Mouse (Mus musculus) myocyte (in vitro differentiated cells): ENCODE results near the gene Sp2. TPM values are rescaled to one million over a fixed set of nuclear protein-coding genes. Genes with fewer than 3 reads are reported as not detected.

Source experiments
- H3K27me3 ChIP-seq: one replicate; pipeline ENCODE4 v1.6.1; 2011; ENCODE audit not compliant: control insufficient read depth, insufficient read depth, insufficient read length
- H3K36me3 ChIP-seq: one replicate; pipeline ENCODE4 v1.6.1; 2011; ENCODE audit not compliant: control insufficient read depth, insufficient read depth
- H3K4me2 ChIP-seq: one replicate; pipeline ENCODE4 v1.6.1; 2011; ENCODE audit warnings: low read depth, control low read depth
- H3K4me3 ChIP-seq: one replicate; pipeline ENCODE4 v1.5.1; 2011; ENCODE audit warnings: mild to moderate bottlenecking, control low read depth, moderate library complexity
- H3K79me2 ChIP-seq: one replicate; pipeline ENCODE4 v1.6.1; 2011; ENCODE audit not compliant: control insufficient read depth, insufficient read depth
- H3ac ChIP-seq: one replicate; pipeline ENCODE4 v1.6.1; 2011; ENCODE audit not compliant: control insufficient read depth, insufficient read length
- CEBPB ChIP-seq: IDR thresholded peaks from 2 replicates; pipeline ENCODE4 v1.6.1; 2011; ENCODE audit warnings: mild to moderate bottlenecking, moderate library complexity; ENCODE audit not compliant: poor library complexity, insufficient read depth, severe bottlenecking
- E2F4 ChIP-seq: IDR thresholded peaks from one replicate; pipeline ENCODE4 v1.6.1; 2011; ENCODE audit warnings: mild to moderate bottlenecking, control low read depth, moderate library complexity; ENCODE audit not compliant: insufficient read depth
- MAX ChIP-seq: IDR thresholded peaks from one replicate; pipeline ENCODE4 v1.6.1; 2011; ENCODE audit warnings: low read depth, mild to moderate bottlenecking, control low read depth
- MYOD1 ChIP-seq, 3 experiments: IDR thresholded peaks; one replicate each; pipeline ENCODE4 v1.6.1; 2011; ENCODE audit warnings: control low read depth in 2 of 3, low read depth in 2 of 3, mild to moderate bottlenecking in 2 of 3, moderate library complexity in 1 of 3; ENCODE audit not compliant: insufficient read length in 2 of 3, control insufficient read depth in 1 of 3
- MYOG ChIP-seq, 3 experiments: IDR thresholded peaks; one replicate each; pipeline ENCODE4 v1.6.1; 2011; ENCODE audit warnings: control low read depth in 2 of 3, low read depth in 2 of 3, mild to moderate bottlenecking in 2 of 3; ENCODE audit not compliant: insufficient read length in 2 of 3, control insufficient read depth in 1 of 3, insufficient read depth in 1 of 3
- POLR2A ChIP-seq: IDR thresholded peaks from one replicate; pipeline ENCODE4 v1.6.1; 2011; ENCODE audit warnings: low read depth, mild to moderate bottlenecking, control low read depth, moderate library complexity; ENCODE audit not compliant: insufficient read length
- POLR2AphosphoS2 ChIP-seq: IDR thresholded peaks from one replicate; pipeline ENCODE4 v1.6.1; 2011; ENCODE audit warnings: low read depth, control low read depth; ENCODE audit not compliant: insufficient read length
- REST ChIP-seq: IDR thresholded peaks from one replicate; pipeline ENCODE4 v1.6.1; 2011; ENCODE audit warnings: mild to moderate bottlenecking, control low read depth, moderate library complexity; ENCODE audit not compliant: insufficient read depth, insufficient read length
- SRF ChIP-seq: IDR thresholded peaks from one replicate; pipeline ENCODE4 v1.6.1; 2011; ENCODE audit warnings: low read depth; ENCODE audit not compliant: control insufficient read depth, insufficient read length
- TCF12 ChIP-seq: IDR thresholded peaks from one replicate; pipeline ENCODE4 v1.6.1; 2011; ENCODE audit warnings: mild to moderate bottlenecking, control low read depth; ENCODE audit not compliant: poor library complexity, insufficient read depth, severe bottlenecking
- TCF3 ChIP-seq: IDR thresholded peaks from one replicate; pipeline ENCODE4 v1.6.1; 2011; ENCODE audit warnings: low read depth, control low read depth; ENCODE audit not compliant: insufficient read length
- USF1 ChIP-seq: IDR thresholded peaks from one replicate; pipeline ENCODE4 v1.6.1; 2011; ENCODE audit warnings: low read depth, mild to moderate bottlenecking, control low read depth, moderate library complexity
- polyA plus RNA-seq: library from polyadenylated mRNA; unstranded; fragments of >200 nt; fragmentation: generic; extraction: Trizol; gene quantifications from one replicate; pipeline ENCODE4 v1.2.1, GENCODE M21; 2012; ENCODE audit warnings: missing spikeins

Sp2 gene
- polyA plus RNA-seq, 1 experiment, result 11.5 TPM

DNA sequence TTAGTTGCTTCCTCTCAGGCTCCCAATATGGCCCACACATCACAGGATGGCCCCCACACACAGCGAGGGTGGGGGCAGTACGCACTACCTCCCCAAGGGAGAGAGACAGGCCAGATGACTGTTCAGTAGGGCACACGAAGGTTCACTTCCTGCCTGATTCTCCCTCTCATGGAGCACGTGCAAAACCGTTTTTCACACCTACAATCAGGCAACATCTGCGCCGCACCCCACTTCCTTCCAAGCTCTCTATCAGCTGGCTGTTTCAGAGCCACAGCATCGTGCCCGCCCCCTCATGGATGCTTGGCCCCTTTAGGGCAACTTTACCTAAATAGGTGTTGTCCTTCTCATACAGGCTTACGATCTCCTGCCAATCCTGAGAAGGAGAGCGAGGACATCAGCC, 70.1 kb downstream of the Sp2 start:
- no peaks in the 10 kb centered on the region for H3K36me3 ChIP-seq
- no peak overlapping the region for H3K4me3 ChIP-seq
- H3ac ChIP-seq, result no peak overlapping the region
- H3K27me3 ChIP-seq, result no peaks in the 10 kb centered on the region
- no peak for TF ChIP-seq CEBPB
- no peak for TF ChIP-seq TCF3
- no peak for TF ChIP-seq USF1
- TF ChIP-seq E2F4, result no peak
- H3K79me2 ChIP-seq, result no peaks in the 10 kb centered on the region
- H3K4me2 ChIP-seq, result no peak overlapping the region

DNA sequence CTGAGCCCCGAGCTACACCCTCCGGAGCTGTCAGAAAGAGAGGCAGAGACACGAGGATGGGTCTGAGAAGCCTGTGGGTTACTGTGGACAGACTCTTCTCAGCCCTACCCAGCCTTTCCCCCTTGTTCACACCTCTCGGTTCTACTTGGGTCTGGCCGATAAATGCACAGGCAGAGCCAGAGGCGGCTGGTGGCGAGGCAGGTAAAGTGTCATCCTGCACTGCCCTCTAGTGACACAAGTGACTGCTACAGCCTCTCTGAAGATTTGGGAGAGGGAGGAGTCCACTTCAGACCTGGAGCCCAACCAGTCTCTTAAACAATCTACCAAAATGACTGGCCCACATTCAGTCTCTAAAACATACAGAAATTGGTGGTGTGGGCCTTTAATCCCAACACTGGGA, 72.8 kb downstream of the Sp2 start:
- Histone ChIP-seq H3K79me2 (no peaks in the 10 kb centered on the region), H3K36me3 (no peaks in the 10 kb centered on the region), H3K4me3 (no peak overlapping the region), H3K4me2 (no peak overlapping the region), H3K27me3 (no peaks in the 10 kb centered on the region), H3ac (no peak overlapping the region)
- TF ChIP-seq E2F4 (no peak), POLR2AphosphoS2 (no peak), MYOG (IDR thresholded peaks at IDR 0.05; ENCODE audit: control insufficient read depth in 1 of 3, insufficient read depth in 1 of 3, insufficient read length in 2 of 3, low read depth in 2 of 3) (no peak), TCF12 (no peak), MAX (no peak), MYOD1 (IDR thresholded peaks at IDR 0.05; ENCODE audit: control insufficient read depth in 1 of 3, insufficient read length in 2 of 3, low read depth in 2 of 3) (no peak), CEBPB (no peak), USF1 (no peak), REST (no peak), SRF (no peak), TCF3 (no peak), POLR2A (no peak)

GRCm38 (mm10) chr11:96908594-96908993, 74.2 kb downstream of the Sp2 start:
- H3ac ChIP-seq, result no peak overlapping the region
- H3K27me3 ChIP-seq, result no peaks in the 10 kb centered on the region
- no peak overlapping the region for H3K4me2 ChIP-seq
- TF ChIP-seq USF1 (no peak), MYOD1 (IDR thresholded peaks at IDR 0.05; ENCODE audit: control insufficient read depth in 1 of 3, insufficient read length in 2 of 3, low read depth in 2 of 3) (peak in 1 of 3 experiments; percentile 9), E2F4 (no peak), MYOG (IDR thresholded peaks at IDR 0.05; ENCODE audit: control insufficient read depth in 1 of 3, insufficient read depth in 1 of 3, insufficient read length in 2 of 3, low read depth in 2 of 3) (no peak), POLR2AphosphoS2 (no peak), CEBPB (no peak)
- H3K36me3 ChIP-seq, result no peaks in the 10 kb centered on the region
- H3K79me2 ChIP-seq, result no peaks in the 10 kb centered on the region
- H3K4me3 ChIP-seq, result no peak overlapping the region

DNA sequence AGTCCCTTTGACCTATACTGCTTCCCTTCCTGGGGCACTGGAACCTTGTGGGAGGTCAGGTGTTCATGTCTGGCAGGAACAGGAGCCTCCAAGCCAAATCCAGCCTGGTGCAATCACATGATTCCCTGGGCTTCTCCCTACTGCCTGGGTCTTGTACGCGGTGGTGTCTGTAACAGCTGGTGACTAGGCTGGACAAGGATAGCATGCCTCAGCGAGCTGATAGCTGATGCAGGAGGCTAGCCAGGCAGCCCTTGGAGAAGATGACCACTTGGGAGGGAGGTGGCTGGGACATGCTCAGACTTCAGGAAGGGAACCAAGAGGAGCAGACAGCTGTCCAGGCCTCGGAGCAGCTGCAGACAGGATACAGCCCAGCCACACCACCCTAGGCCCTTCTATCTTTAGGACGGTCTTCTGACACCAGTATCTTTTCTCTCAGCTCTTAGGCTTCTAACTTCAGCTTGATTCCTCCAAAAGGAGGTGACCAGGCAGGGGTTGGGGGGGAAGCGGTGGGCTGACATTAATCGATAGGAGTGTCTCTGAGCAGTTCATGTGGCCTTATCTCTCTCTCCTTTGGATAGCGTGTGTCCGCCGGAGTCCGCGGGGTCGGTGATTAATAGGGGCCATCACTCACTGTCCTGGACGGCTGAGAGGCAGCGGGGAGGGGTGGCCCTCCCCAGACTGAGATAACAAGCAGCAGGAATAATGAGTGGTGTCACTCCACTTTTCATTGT, 76.2 kb downstream of the Sp2 start:
- Histone ChIP-seq H3ac (no peak overlapping the region), H3K4me3 (no peak overlapping the region), H3K36me3 (no peaks in the 10 kb centered on the region), H3K4me2 (peak overlapping the region; percentile 71), H3K27me3 (no peaks in the 10 kb centered on the region), H3K79me2 (no peaks in the 10 kb centered on the region)
- TF ChIP-seq E2F4, result no peak
- peak; percentile 29 for TF ChIP-seq TCF12
- peak; percentile 77 for TF ChIP-seq TCF3
- TF ChIP-seq SRF, result no peak
- no peak for TF ChIP-seq MAX
- TF ChIP-seq POLR2AphosphoS2, result peak; percentile 75
- TF ChIP-seq USF1, result peak; percentile 31
- TF ChIP-seq REST, result no peak
- peak; percentile 47 for TF ChIP-seq POLR2A
- peak; percentile 84 to 99 (median 96) for TF ChIP-seq MYOD1 (IDR thresholded peaks at IDR 0.05; ENCODE audit: control insufficient read depth in 1 of 3, insufficient read length in 2 of 3, low read depth in 2 of 3)
- TF ChIP-seq CEBPB, result no peak
- TF ChIP-seq MYOG (IDR thresholded peaks at IDR 0.05; ENCODE audit: control insufficient read depth in 1 of 3, insufficient read depth in 1 of 3, insufficient read length in 2 of 3, low read depth in 2 of 3), result peak; percentile 96 to 99 (median 98)

Other genes with a start within 250 kb of the Sp2 start
- gene Snx11, start 205.4 kb downstream of the Sp2 start, polyA plus RNA-seq, result 18.4 TPM
- 34.6 TPM for gene Cbx1, start 193.8 kb downstream of the Sp2 start, polyA plus RNA-seq
- gene Nfe2l1, start 153.0 kb downstream of the Sp2 start, polyA plus RNA-seq, result 518 TPM
- 120 TPM for gene Copz2, start 133.1 kb downstream of the Sp2 start, polyA plus RNA-seq
- 65.8 TPM for gene Cdk5rap3, start 66.5 kb downstream of the Sp2 start, polyA plus RNA-seq
- 0.07 TPM for gene Prr15l, start 54.9 kb downstream of the Sp2 start, polyA plus RNA-seq
- 7.5 TPM for gene Pnpo, start 39.0 kb downstream of the Sp2 start, polyA plus RNA-seq
- gene Sp6, start 30.4 kb upstream of the Sp2 start, polyA plus RNA-seq, result 6.0 TPM
- gene Scrn2, start 47.0 kb upstream of the Sp2 start, polyA plus RNA-seq, result 22.4 TPM
- 1.4 TPM for gene Lrrc46, start 58.4 kb upstream of the Sp2 start, polyA plus RNA-seq
- 66.0 TPM for gene Mrpl10, start 58.6 kb upstream of the Sp2 start, polyA plus RNA-seq
- gene Osbpl7, start 67.7 kb upstream of the Sp2 start, polyA plus RNA-seq, result 1.4 TPM
- not detected for gene Tbx21, start 132.4 kb upstream of the Sp2 start, polyA plus RNA-seq
- 0.22 TPM for gene Tbkbp1, start 168.5 kb upstream of the Sp2 start, polyA plus RNA-seq
- gene Kpnb1, start 204.9 kb upstream of the Sp2 start, polyA plus RNA-seq, result 103 TPM